Mouse (Mus musculus): ENCODE data around the gene Map3k10. TPM values are rescaled to one million over a fixed set of nuclear protein-coding genes. Genes with fewer than 3 reads are reported as not detected.
"Not testable (repeated sequence)": the region's sequence is repeated elsewhere in the genome, so short reads cannot be mapped to it uniquely, and the experiment has no call there.

Map3k10 gene
- polyA plus RNA-seq, 1 experiment from 2014 or later, result 4.3 TPM

- Histone ChIP-seq H3K4me3 (ENCODE audit: inconsistent target) (no peak overlapping the region), H3K27ac (no peak overlapping the region), H3K79me2 (ENCODE audit: inconsistent target) (no peaks in the 10 kb centered on the region), H3K36me3 (ENCODE audit: inconsistent target) (no peaks in the 10 kb centered on the region)
- no CpG with 5 or more reads among the region's 1 CpGs for WGBS (ENCODE audit: missing documents)
Measured at GRCm38 (mm10) chr7:27644471-27644870, 29.9 kb downstream of the Map3k10 start.

- not testable (repeated sequence) for H3K4me3 ChIP-seq (ENCODE audit: inconsistent target); H3K79me2 ChIP-seq (ENCODE audit: inconsistent target); H3K27ac ChIP-seq
- peaks cover 65% of the 10 kb centered on the region for H3K36me3 ChIP-seq (ENCODE audit: inconsistent target)
- 100% methylated on average over 2 of the region's 2 CpGs for WGBS (ENCODE audit: missing documents)
Measured at GRCm38 (mm10) chr7:27635094-27635493, 39.3 kb downstream of the Map3k10 start.

GRCm38 (mm10) chr7:27634691-27635090 lies 39.7 kb downstream of the Map3k10 start:
- WGBS (ENCODE audit: missing documents), result 98% methylated on average over 6 of the region's 6 CpGs
- Histone ChIP-seq H3K79me2 (ENCODE audit: inconsistent target) (no peaks in the 10 kb centered on the region), H3K4me3 (ENCODE audit: inconsistent target) (no peak overlapping the region), H3K27ac (no peak overlapping the region), H3K36me3 (ENCODE audit: inconsistent target) (peaks cover 66% of the 10 kb centered on the region)

GRCm38 (mm10) chr7:27633166-27633565 lies 41.2 kb downstream of the Map3k10 start:
- H3K4me3 ChIP-seq (ENCODE audit: inconsistent target), result no peak overlapping the region
- no peaks in the 10 kb centered on the region for H3K79me2 ChIP-seq (ENCODE audit: inconsistent target)
- 97% methylated on average over 5 of the region's 6 CpGs for WGBS (ENCODE audit: missing documents)
- no peak overlapping the region for H3K27ac ChIP-seq
- peaks cover 81% of the 10 kb centered on the region for H3K36me3 ChIP-seq (ENCODE audit: inconsistent target)

GRCm38 (mm10) chr7:27631439-27631838 lies 43.0 kb downstream of the Map3k10 start:
- Histone ChIP-seq H3K27ac (no peak overlapping the region), H3K79me2 (ENCODE audit: inconsistent target) (no peaks in the 10 kb centered on the region), H3K4me3 (ENCODE audit: inconsistent target) (no peak overlapping the region), H3K36me3 (ENCODE audit: inconsistent target) (peaks cover 81% of the 10 kb centered on the region)
- WGBS (ENCODE audit: missing documents), result 93% methylated on average over 2 of the region's 4 CpGs

DNA sequence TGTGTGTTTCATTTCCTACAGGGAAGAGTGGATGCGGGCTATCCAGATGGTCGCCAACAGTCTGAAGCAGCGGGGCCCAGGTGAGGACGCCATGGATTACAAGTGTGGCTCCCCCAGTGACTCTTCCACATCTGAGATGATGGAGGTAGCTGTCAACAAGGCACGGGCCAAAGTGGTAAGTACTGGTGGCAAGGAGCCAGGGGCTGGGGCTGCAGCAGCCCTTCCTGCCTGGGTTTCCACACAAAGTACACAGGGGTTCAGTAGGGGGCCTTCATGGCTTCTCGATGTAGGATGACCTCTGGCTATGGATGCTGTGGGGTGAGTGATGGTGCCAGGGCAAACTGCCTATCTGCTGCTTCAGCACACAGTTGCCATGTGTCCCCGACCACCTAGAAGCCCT lies 45.6 kb downstream of the Map3k10 start:
- H3K79me2 ChIP-seq (ENCODE audit: inconsistent target), result not testable (repeated sequence)
- WGBS (ENCODE audit: missing documents), result 95% methylated on average over 7 of the region's 7 CpGs

DNA sequence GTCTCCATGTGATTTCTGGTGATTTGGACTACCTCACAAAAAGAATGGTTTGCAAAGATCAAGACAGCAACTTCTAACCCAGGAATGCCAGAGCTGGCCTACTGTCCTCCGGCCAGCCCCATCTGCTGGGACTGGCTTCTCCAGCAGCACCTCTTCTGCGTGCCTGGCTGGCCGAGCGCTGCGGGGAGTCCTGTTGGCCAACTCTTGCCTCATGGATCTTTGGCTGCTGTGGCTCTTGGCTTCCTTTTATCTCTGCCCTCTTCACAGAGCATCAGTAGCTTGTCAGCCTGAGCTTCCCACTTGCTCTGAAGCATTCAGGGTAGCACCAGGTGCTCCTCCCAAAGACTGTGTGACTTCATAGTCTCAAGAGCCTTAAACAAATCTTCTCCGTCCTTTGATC lies 46.2 kb downstream of the Map3k10 start:
- 96% methylated on average over 6 of the region's 6 CpGs for WGBS (ENCODE audit: missing documents)
- Histone ChIP-seq H3K27ac (no peak overlapping the region), H3K36me3 (ENCODE audit: inconsistent target) (peaks cover 84% of the 10 kb centered on the region), H3K4me3 (ENCODE audit: inconsistent target) (no peak overlapping the region), H3K79me2 (ENCODE audit: inconsistent target) (no peaks in the 10 kb centered on the region)

More for the DNA sequence above, 45.6 kb downstream of the Map3k10 start:
- H3K4me3 ChIP-seq (ENCODE audit: inconsistent target); H3K27ac ChIP-seq: not testable (repeated sequence)
- peaks cover 85% of the 10 kb centered on the region for H3K36me3 ChIP-seq (ENCODE audit: inconsistent target)

DNA sequence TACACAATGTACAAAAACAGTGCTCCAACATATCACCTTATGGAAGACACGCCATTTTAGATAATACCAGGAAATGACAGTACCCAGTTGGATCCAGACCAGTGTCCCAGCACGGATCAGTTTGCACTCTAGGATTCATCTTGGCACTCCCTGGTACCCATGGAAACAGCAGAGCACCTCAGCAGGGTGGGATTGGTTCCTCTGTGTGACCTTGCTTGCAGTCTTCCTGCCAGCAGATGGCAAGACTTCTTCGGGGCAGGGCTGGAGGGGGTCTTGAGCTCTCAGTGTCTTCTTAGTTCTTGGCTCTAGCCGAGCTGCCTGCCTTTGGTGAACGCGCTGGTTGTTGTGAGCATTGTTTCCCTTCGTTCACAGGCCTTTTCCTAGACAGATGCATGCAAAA lies 46.7 kb downstream of the Map3k10 start:
- Histone ChIP-seq H3K36me3 (ENCODE audit: inconsistent target) (peaks cover 82% of the 10 kb centered on the region), H3K4me3 (ENCODE audit: inconsistent target) (no peak overlapping the region), H3K27ac (no peak overlapping the region), H3K79me2 (ENCODE audit: inconsistent target) (no peaks in the 10 kb centered on the region)
- WGBS (ENCODE audit: missing documents), result 93% methylated on average over 7 of the region's 7 CpGs

GRCm38 (mm10) chr7:27624967-27625366 lies 49.4 kb downstream of the Map3k10 start:
- Histone ChIP-seq H3K27ac (no peak overlapping the region), H3K79me2 (ENCODE audit: inconsistent target) (no peaks in the 10 kb centered on the region), H3K4me3 (ENCODE audit: inconsistent target) (no peak overlapping the region), H3K36me3 (ENCODE audit: inconsistent target) (peaks cover 84% of the 10 kb centered on the region)

- Histone ChIP-seq H3K4me3 (ENCODE audit: inconsistent target) (no peak overlapping the region), H3K27ac (no peak overlapping the region), H3K79me2 (ENCODE audit: inconsistent target) (no peaks in the 10 kb centered on the region), H3K36me3 (ENCODE audit: inconsistent target) (peaks cover 87% of the 10 kb centered on the region)
- 90% methylated on average over 1 of the region's 1 CpGs for WGBS (ENCODE audit: missing documents)
Measured at GRCm38 (mm10) chr7:27622234-27622633, 52.2 kb downstream of the Map3k10 start.

- no peaks in the 10 kb centered on the region for H3K79me2 ChIP-seq (ENCODE audit: inconsistent target)
- H3K36me3 ChIP-seq (ENCODE audit: inconsistent target), result peaks cover 86% of the 10 kb centered on the region
- WGBS (ENCODE audit: missing documents), result 82% methylated on average over 6 of the region's 6 CpGs
- H3K4me3 ChIP-seq (ENCODE audit: inconsistent target), result no peak overlapping the region
- H3K27ac ChIP-seq, result no peak overlapping the region
Measured at GRCm38 (mm10) chr7:27621028-27621427, 53.4 kb downstream of the Map3k10 start.

DNA sequence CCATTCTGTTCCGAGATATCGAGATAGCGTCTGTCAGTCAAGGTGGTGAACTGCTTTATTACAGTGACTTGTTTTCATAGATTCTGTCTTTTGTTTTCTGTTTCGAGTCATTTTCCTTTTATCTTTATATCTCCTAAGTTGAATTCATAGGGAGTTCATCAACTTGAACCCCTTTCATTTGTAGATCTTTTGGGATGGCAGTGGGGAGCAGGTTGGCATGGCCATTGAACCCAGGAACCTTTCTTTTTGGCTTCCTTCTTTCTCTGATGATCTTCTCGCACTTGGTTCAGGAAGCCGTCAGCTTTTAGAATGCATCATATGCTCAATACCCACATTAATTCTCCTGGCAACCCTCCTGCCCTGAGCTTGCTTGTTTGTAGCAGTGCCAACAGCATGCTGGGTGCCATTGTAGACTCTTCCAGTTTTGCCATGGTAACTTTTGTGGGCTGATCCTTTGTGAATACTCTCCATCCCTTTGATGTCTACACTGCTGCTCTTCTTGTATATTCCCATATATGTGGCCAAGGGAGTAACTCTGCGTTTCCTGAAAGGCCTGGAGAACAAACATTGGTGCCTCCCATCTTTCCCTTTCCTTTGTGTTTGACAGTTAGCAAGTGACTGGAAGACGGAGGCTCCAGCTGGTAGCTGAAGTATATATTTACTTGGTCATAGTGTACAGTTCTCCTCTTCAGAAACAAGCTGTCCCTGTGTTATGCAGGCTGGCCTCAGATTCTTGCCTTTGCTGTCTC lies 60.5 kb downstream of the Map3k10 start:
- WGBS (ENCODE audit: missing documents), result 92% methylated on average over 8 of the region's 8 CpGs
- peaks cover 54% of the 10 kb centered on the region; the same call in 1 of the 2 replicates for H3K36me3 ChIP-seq (ENCODE audit: inconsistent target)
- H3K4me3 ChIP-seq (ENCODE audit: inconsistent target), result no peak overlapping the region
- peaks cover 53% of the 10 kb centered on the region; the same call in 1 of the 2 replicates for H3K79me2 ChIP-seq (ENCODE audit: inconsistent target)
- no peak overlapping the region for H3K27ac ChIP-seq

GRCm38 (mm10) chr7:27612940-27613339 lies 61.5 kb downstream of the Map3k10 start:
- peaks cover 59% of the 10 kb centered on the region; the same call in 1 of the 2 replicates for H3K79me2 ChIP-seq (ENCODE audit: inconsistent target)
- no peak overlapping the region for H3K27ac ChIP-seq
- 88% methylated on average over 4 of the region's 4 CpGs for WGBS (ENCODE audit: missing documents)
- peaks cover 46% of the 10 kb centered on the region; the same call in 1 of the 2 replicates for H3K36me3 ChIP-seq (ENCODE audit: inconsistent target)
- no peak overlapping the region for H3K4me3 ChIP-seq (ENCODE audit: inconsistent target)

DNA sequence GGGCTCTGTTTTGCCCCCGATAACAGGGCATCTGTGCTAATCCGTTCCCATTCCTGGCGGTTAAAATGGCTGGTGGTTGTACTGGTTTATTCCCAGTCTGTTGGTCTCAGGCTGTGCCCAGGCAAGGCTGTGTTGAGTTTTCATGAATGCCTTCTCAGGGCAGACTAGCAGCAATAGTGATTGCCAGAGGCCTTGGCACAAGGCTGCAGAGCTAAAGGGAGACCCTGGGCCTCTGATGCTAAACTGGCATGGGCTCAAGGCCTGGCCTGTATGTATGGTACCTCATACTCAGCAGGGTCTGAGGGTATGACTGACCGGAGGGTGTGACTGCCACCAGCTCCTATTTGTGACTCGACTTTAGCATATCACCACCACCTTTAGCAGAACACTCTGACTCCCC lies 63.5 kb downstream of the Map3k10 start:
- 96% methylated on average over 5 of the region's 5 CpGs for WGBS (ENCODE audit: missing documents)
- no peak overlapping the region for H3K4me3 ChIP-seq (ENCODE audit: inconsistent target)
- peaks cover 26% of the 10 kb centered on the region; the same call in 1 of the 2 replicates for H3K36me3 ChIP-seq (ENCODE audit: inconsistent target)
- peaks cover 80% of the 10 kb centered on the region for H3K79me2 ChIP-seq (ENCODE audit: inconsistent target)
- no peak overlapping the region for H3K27ac ChIP-seq

GRCm38 (mm10) chr7:27610370-27610769 lies 64.0 kb downstream of the Map3k10 start:
- peaks cover 22% of the 10 kb centered on the region; the same call in 1 of the 2 replicates for H3K36me3 ChIP-seq (ENCODE audit: inconsistent target)
- peaks cover 85% of the 10 kb centered on the region for H3K79me2 ChIP-seq (ENCODE audit: inconsistent target)
- H3K4me3 ChIP-seq (ENCODE audit: inconsistent target), result no peak overlapping the region
- no peak overlapping the region for H3K27ac ChIP-seq
- 96% methylated on average over 3 of the region's 3 CpGs for WGBS (ENCODE audit: missing documents)

Data from macrophage (primary cell).